Mouse (Mus musculus): ENCODE measurements around the gene Rad23b.

DNA sequence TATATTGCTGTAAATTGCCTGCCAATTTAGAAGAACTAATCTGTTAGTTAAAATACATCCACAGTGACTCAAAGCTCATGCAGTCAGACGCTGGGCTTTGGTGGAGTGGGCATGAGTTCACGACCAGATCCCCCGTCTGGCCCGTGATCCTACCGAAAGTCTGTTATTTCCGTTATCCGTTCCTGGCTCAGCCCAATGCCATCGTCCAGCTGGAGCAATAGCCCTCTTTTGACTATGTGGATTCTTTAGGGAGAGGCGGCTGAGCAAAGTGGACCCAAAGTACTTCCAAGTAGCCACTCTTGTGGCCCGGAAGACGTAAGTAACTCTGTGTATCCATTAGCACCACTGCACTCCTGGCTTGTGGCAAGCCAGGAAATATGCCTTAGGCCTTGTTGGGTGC, 49.1 kb downstream of the Rad23b start:
- TF ChIP-seq CTCF (IDR thresholded peaks at IDR 0.05; ENCODE audit: low read depth) (no peak), EP300 (IDR thresholded peaks at IDR 0.05; ENCODE audit: low read depth) (no peak)

Data from liver, postnatal 0 days (tissue).